23 mouse cellular contexts compared by ENCODE assay signal in genomic region chr1:167497991-167498390, GRCm38 (mm10). TPM values are rescaled to one million over a fixed set of nuclear protein-coding genes. Genes with fewer than 3 reads are reported as not detected.
A peak's percentile ranks its signal among the peaks of the same experiment; 100 is the strongest.
DNase-seq lines count a peak whose midpoint lies in the region; ATAC-seq and TF ChIP-seq lines count a peak whose summit lies in the region.
"Had no signal": no experiment of that assay in that cellular context is flagged by ENCODE, and none has a peak within 500 bp of the region (broad histone marks: within the 10 kb centered on the region; RNA-seq: fewer than 3 reads in every experiment).

No protein-coding gene starts in this region.

- no peaks in the 10 kb centered on the region for H3K9me3 ChIP-seq in forebrain, embryonic 11.5 days (ENCODE audit: control insufficient read depth, low read length)
- no peaks in the 10 kb centered on the region for H3K9me3 ChIP-seq in forebrain, embryonic 10.5 days
- H3K9me3 ChIP-seq in neural tube, embryonic 13.5 days: no peaks in the 10 kb centered on the region
- no peaks in the 10 kb centered on the region for H3K9me3 ChIP-seq in neural tube, embryonic 15.5 days (replicated peaks)
- H3K9me3 ChIP-seq in forebrain, embryonic 15.5 days: no peaks in the 10 kb centered on the region
- H3K9me3 ChIP-seq: heart, embryonic 15.5 days; hindbrain, embryonic 15.5 days; limb, embryonic 15.5 days; midbrain, embryonic 12.5 days had no signal

- H3K4me2 ChIP-seq in forebrain, embryonic 11.5 days (ENCODE audit: low read depth, low read length, severe bottlenecking): no peak overlapping the region
- no peak overlapping the region for H3K4me2 ChIP-seq in neural tube, embryonic 13.5 days
- H3K4me2 ChIP-seq in neural tube, embryonic 15.5 days: no peak overlapping the region
- no peak overlapping the region for H3K4me2 ChIP-seq in forebrain, embryonic 15.5 days (replicated peaks)
- H3K4me2 ChIP-seq: heart, embryonic 15.5 days; hindbrain, embryonic 15.5 days; limb, embryonic 15.5 days; midbrain, embryonic 12.5 days had no signal

- WGBS in forebrain, embryonic 11.5 days: 17% methylated on average over 10 of the region's 10 CpGs
- 20% methylated on average over 10 of the region's 10 CpGs for WGBS in forebrain, embryonic 10.5 days
- WGBS in neural tube, embryonic 13.5 days: 17% methylated on average over 10 of the region's 10 CpGs
- 25% methylated on average over 10 of the region's 10 CpGs for WGBS in neural tube, embryonic 15.5 days
- 19% methylated on average over 10 of the region's 10 CpGs for WGBS in forebrain, embryonic 15.5 days

- intact Hi-C loops in left cerebral cortex, postnatal 25 days (cut with DNase I): no loop called here

- DNase-seq in forebrain, embryonic 11.5 days (ENCODE audit: low spot score): no peak
- no peak for DNase-seq in forebrain, embryonic 10.5 days (ENCODE audit: extremely low spot score, low spot score)
- no peak for DNase-seq in layer of hippocampus, adult 2 months (ENCODE audit: low spot score in 2 of 2)
- no peak for DNase-seq in left cerebral cortex, postnatal 25 days (ENCODE audit: low spot score in 2 of 2)
- no peak for DNase-seq in gastrocnemius, adult 8-10 months (ENCODE audit: low spot score in 2 of 2)
- DNase-seq: cerebellum, postnatal 10 days; gastrocnemius, postnatal 10 days; heart, adult 2 months; kidney, adult 11 months; kidney, postnatal 36 days; lung, postnatal 14 days; right cerebral cortex, postnatal 25 days; thymus, postnatal 25 days had no signal

- TF ChIP-seq CTCF in layer of hippocampus, adult 2 months (conservative IDR thresholded peaks at IDR 0.05): no peak

- H3K27ac ChIP-seq in forebrain, embryonic 11.5 days (ENCODE audit: low read depth, low read length): no peak overlapping the region
- no peak overlapping the region for H3K27ac ChIP-seq in forebrain, embryonic 10.5 days
- H3K27ac ChIP-seq in neural tube, embryonic 13.5 days (replicated peaks): peak overlapping the region; percentile 77
- H3K27ac ChIP-seq in neural tube, embryonic 15.5 days (replicated peaks): no peak overlapping the region
- peak overlapping the region; percentile 66 for H3K27ac ChIP-seq in forebrain, embryonic 15.5 days (replicated peaks)
- no peak overlapping the region for H3K27ac ChIP-seq in layer of hippocampus, adult 2 months
- H3K27ac ChIP-seq: heart, adult 2 months; heart, embryonic 15.5 days; limb, embryonic 15.5 days; midbrain, embryonic 12.5 days had no signal

- H3K36me3 ChIP-seq in forebrain, embryonic 11.5 days (ENCODE audit: control insufficient read depth, insufficient read depth, low read length): no peaks in the 10 kb centered on the region
- no peaks in the 10 kb centered on the region for H3K36me3 ChIP-seq in forebrain, embryonic 10.5 days (replicated peaks)
- H3K36me3 ChIP-seq in neural tube, embryonic 13.5 days: no peaks in the 10 kb centered on the region
- no peaks in the 10 kb centered on the region for H3K36me3 ChIP-seq in neural tube, embryonic 15.5 days
- H3K36me3 ChIP-seq in forebrain, embryonic 15.5 days: no peaks in the 10 kb centered on the region
- H3K36me3 ChIP-seq: heart, embryonic 15.5 days; hindbrain, embryonic 15.5 days; limb, embryonic 15.5 days; midbrain, embryonic 12.5 days had no signal

- H3K27me3 ChIP-seq in forebrain, embryonic 11.5 days (ENCODE audit: control insufficient read depth, insufficient read depth, low read length): no peaks in the 10 kb centered on the region
- 0 out of 2 replicates have a peak, but pooled peaks cover 5% of the 10 kb centered on the region for H3K27me3 ChIP-seq in forebrain, embryonic 10.5 days (ENCODE audit: poor library complexity, severe bottlenecking)
- H3K27me3 ChIP-seq in neural tube, embryonic 13.5 days: no peaks in the 10 kb centered on the region
- H3K27me3 ChIP-seq in neural tube, embryonic 15.5 days (replicated peaks): no peaks in the 10 kb centered on the region
- H3K27me3 ChIP-seq in forebrain, embryonic 15.5 days: no peaks in the 10 kb centered on the region
- H3K27me3 ChIP-seq: heart, embryonic 15.5 days; hindbrain, embryonic 15.5 days; midbrain, embryonic 12.5 days had no signal

- H3K4me3 ChIP-seq in forebrain, embryonic 11.5 days (ENCODE audit: low read depth, low read length): no peak overlapping the region
- no peak overlapping the region for H3K4me3 ChIP-seq in forebrain, embryonic 10.5 days
- H3K4me3 ChIP-seq in neural tube, embryonic 13.5 days: no peak overlapping the region
- H3K4me3 ChIP-seq in neural tube, embryonic 15.5 days (replicated peaks): no peak overlapping the region
- H3K4me3 ChIP-seq in forebrain, embryonic 15.5 days: no peak overlapping the region
- no peak overlapping the region for H3K4me3 ChIP-seq in layer of hippocampus, adult 2 months
- H3K4me3 ChIP-seq: heart, adult 2 months; heart, embryonic 15.5 days; hindbrain, embryonic 15.5 days; limb, embryonic 15.5 days; midbrain, embryonic 12.5 days had no signal

- ATAC-seq in forebrain, embryonic 11.5 days (replicated peaks; ENCODE audit: low FRiP score): 0 out of 2 replicates have a peak, but pooled peaks have one; percentile 30
- 0 out of 2 replicates have a peak, but pooled peaks have one; percentile 21 for ATAC-seq in neural tube, embryonic 13.5 days (ENCODE audit: low read depth)
- no peak for ATAC-seq in neural tube, embryonic 15.5 days (ENCODE audit: low FRiP score)
- peak; percentile 41; the same call in 1 of the 2 replicates for ATAC-seq in forebrain, embryonic 15.5 days (replicated peaks)

- H3K9ac ChIP-seq in forebrain, embryonic 11.5 days (ENCODE audit: low read length): no peak overlapping the region
- peak overlapping the region; percentile 17; the same call in 1 of the 2 replicates for H3K9ac ChIP-seq in neural tube, embryonic 13.5 days
- H3K9ac ChIP-seq in neural tube, embryonic 15.5 days (replicated peaks): no peak overlapping the region
- H3K9ac ChIP-seq in forebrain, embryonic 15.5 days (replicated peaks): no peak overlapping the region
- H3K9ac ChIP-seq: heart, embryonic 15.5 days; hindbrain, embryonic 15.5 days; limb, embryonic 15.5 days; midbrain, embryonic 12.5 days had no signal

- H3K4me1 ChIP-seq in forebrain, embryonic 11.5 days (replicated peaks; ENCODE audit: control insufficient read depth, insufficient read depth, low read length): peaks cover 4% of the 10 kb centered on the region; the same call in 1 of the 2 replicates
- H3K4me1 ChIP-seq in forebrain, embryonic 10.5 days: peaks cover 29% of the 10 kb centered on the region
- H3K4me1 ChIP-seq in neural tube, embryonic 13.5 days (replicated peaks): peaks cover 36% of the 10 kb centered on the region
- peaks cover 19% of the 10 kb centered on the region for H3K4me1 ChIP-seq in neural tube, embryonic 15.5 days
- H3K4me1 ChIP-seq in forebrain, embryonic 15.5 days: peaks cover 19% of the 10 kb centered on the region
- H3K4me1 ChIP-seq: heart, embryonic 15.5 days had no signal

RNA-seq across cellular contexts. Expression of gene Lrrc52, which starts 31.4 kb away (rescaled TPM):
- not detected in 2 replicates for polyA plus RNA-seq in forebrain, embryonic 11.5 days (2014; fragmentation: Nextera tagmentation; extraction: Ambion mirVana)
- not detected in 2 replicates for polyA plus RNA-seq in forebrain, embryonic 10.5 days (2016; fragmentation: Nextera tagmentation; extraction: Ambion mirVana)
- not detected in 2 replicates for polyA plus RNA-seq in neural tube, embryonic 13.5 days (2015; fragmentation: Nextera tagmentation; extraction: Ambion mirVana)
- polyA plus RNA-seq in neural tube, embryonic 15.5 days (2015; fragmentation: Nextera tagmentation; extraction: Ambion mirVana): 0.13 and 0.20 TPM in 2 replicates
- polyA plus RNA-seq in forebrain, embryonic 15.5 days (2015; fragmentation: Nextera tagmentation; extraction: Ambion mirVana): not detected in 2 replicates
- total RNA-seq in layer of hippocampus, adult 2 months (2021): not detected
- total RNA-seq in left cerebral cortex, postnatal 25 days (2021): not detected
- 10 to 100 TPM in 2 of 4 experiments, 1 to 10 TPM in 2; 5.6 to 14.6 (median 9.2) TPM for total RNA-seq in gastrocnemius, adult 8-10 months (2022)
- total RNA-seq: layer of hippocampus, postnatal 10 days; left cerebral cortex, postnatal 10 days had no signal
- polyA plus RNA-seq: hindbrain, embryonic 15.5 days; midbrain, embryonic 12.5 days; neural tube, embryonic 11.5 days had no signal

Comparison
In these comparisons a context has a peak if more than half of its experiments do, and no peak if none do; other contexts are left out.
1. H3K27ac ChIP-seq: peak in neural tube, embryonic 13.5 days (single experiment) and forebrain, embryonic 15.5 days (single experiment); none in forebrain, embryonic 11.5 days (single experiment), forebrain, embryonic 10.5 days (single experiment), neural tube, embryonic 15.5 days (single experiment) and layer of hippocampus, adult 2 months (single experiment).